Mouse (Mus musculus): ENCODE data around the gene Nap1l4.

Gene Nap1l4

GRCm38 (mm10) chr7:143476702-143477335 is 72.1 kb downstream of the Nap1l4 start:
- no peak for DNase-seq (ENCODE audit: low spot score)

DNA sequence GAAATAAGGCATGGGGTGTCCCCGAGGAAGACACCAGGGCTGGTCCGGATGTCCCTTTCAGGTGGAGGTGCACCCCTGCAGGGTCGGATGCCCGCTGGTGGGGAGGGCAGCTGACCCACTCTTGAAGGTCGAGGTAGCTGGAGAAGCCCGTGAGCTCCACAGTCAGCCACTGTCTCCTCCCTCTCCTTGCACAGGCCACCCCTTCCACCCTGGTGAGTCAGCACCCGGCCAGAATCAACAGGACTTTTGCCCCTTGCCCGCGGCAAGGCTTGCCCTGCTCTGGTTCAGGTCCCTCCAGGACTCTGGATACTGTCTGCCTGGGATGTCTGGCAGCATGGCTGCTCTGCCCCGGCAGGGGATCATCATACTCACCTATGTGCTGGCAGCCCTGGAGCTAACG is 73.0 kb downstream of the Nap1l4 start:
- DNase-seq (ENCODE audit: low spot score), result no peak

GRCm38 (mm10) chr7:143474811-143475210 is 74.1 kb downstream of the Nap1l4 start:
- no peak for DNase-seq (ENCODE audit: low spot score)

DNA sequence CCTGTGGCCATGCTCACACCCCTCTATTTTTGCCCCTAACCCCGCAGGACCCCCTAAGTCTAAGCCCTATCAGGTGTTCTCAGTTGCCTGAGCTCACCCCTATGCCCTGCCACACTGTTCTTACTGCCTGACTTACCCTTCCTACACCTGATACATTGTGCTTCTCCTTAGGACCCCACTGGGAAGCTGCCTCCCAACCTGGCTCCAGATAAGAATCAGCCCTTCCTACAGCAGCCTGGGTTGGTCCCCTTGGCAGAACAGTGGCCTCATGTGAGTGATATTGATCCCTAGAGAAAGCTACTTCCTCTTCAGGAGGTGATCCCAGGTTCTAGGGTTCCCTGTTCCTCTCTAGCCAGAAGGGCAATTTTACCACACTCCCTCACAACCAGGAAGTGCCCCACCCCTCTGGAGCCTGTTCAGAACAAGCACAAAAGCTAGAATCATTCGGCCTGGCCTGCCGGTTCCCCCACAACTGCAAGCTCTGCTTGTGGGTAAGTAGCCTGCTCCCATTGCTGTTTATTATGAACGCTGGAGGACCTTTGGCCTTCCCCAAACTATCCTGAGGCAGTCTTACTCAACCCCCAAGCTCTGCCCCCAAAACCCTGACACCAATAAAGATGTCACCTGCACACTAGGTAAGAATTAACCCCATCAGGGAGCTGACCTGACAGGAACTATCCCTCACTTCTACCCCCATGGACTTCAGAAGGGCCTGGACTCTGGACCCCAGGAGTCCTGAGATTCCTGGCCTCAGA is 75.4 kb downstream of the Nap1l4 start, which contains the start of gene Slc22a18:
Gene Slc22a18, plus strand, starts transcription at position 390 of the 755 bp plus-strand sequence.
- no peak for DNase-seq (ENCODE audit: low spot score)

GRCm38 (mm10) chr7:143469946-143470345 is 79.0 kb downstream of the Nap1l4 start:
- DNase-seq (ENCODE audit: low spot score), result peak; percentile 60

DNA sequence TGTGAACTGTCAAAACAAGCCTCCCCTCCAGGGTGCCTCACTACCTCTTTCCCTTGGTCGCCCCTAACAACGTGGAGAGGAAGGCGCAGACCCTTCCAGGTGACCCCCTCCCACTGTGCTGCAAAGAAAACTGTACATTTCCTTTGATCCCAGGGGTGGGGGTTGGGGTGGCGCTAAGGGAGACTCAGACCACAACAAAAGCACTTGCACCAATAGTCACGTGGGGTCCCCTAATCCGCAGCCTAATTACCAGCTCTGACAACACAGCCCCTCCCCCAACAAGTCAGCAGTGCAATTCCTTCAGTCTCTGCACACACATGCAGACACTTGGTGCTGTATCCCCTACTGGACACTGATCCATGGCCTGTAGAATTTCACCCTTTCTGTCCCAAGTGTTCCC is 81.2 kb downstream of the Nap1l4 start:
- DNase-seq (ENCODE audit: low spot score), result no peak

DNA sequence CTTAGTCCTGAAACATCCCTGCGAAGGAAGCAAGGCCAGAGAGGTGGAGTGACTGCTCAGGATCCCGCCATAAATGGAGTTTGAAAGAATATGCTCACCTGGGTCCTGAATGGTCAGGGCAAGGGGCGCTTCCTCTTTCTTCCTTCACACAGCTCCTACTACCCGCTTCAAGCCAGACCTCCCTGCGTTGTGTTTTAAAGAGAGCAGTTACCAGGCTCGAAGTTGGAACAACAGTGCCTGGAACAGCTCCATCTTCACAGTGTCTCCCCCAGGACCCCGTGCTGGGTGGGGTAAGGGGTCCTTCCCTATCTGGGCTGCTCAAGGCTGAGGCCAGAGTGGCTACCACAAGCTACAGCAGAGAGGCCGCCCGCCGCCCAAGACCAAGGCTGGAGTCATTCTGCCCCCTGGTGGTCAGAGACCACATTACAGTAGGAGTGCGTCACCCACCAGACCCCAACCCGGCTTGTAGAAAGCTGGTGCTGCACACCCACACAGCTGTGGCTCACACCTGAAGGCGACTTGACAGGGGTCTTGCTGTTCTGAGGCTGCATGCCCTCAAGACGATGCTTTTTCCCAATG is 82.7 kb downstream of the Nap1l4 start:
- DNase-seq (ENCODE audit: low spot score), result peak; percentile 82

DNA sequence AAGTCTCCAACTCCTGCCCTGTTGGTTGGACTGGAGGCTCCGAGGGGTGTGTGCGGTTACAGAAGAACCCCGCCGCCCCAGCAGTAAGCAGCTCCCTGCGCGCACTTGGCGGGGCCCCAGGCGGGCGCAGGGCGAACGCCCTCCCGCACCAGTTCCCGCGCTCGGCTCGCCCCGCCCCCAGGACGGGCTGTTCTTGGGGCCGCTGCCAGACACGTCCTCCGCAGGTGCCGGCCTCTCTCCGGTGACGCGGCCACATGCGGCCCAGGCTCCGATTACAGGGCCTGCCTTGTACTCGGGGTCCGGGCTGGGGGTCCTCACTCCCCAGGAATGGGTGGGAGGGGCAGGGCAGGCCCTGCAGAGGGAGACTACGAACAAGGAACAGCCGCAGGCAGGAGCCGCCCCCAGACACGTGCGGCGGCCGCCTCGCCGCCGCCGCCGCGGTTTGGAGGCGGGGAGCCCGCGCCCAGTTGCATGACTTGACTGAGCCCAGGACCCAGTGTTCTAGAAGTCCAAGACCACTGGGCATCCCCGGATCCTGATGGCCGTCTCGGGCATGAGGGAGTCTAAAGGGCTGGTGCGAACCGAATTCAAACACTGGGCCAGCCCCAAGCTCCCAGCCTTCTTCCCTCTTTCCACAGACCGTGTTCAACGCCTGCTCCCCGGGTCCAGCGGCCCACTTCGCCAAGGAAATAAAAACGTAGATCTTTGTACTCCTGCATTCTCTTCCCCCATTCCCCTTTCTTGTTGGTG is 83.9 kb downstream of the Nap1l4 start:
- peak; percentile 78 for DNase-seq (ENCODE audit: low spot score)

- DNase-seq (ENCODE audit: low spot score), result peak; percentile 79
Measured at GRCm38 (mm10) chr7:143463865-143464415, 85.0 kb downstream of the Nap1l4 start.

Measured in testis, postnatal 14 days (tissue).